11 mouse cellular contexts compared by ENCODE assay signal in the genomic region with DNA sequence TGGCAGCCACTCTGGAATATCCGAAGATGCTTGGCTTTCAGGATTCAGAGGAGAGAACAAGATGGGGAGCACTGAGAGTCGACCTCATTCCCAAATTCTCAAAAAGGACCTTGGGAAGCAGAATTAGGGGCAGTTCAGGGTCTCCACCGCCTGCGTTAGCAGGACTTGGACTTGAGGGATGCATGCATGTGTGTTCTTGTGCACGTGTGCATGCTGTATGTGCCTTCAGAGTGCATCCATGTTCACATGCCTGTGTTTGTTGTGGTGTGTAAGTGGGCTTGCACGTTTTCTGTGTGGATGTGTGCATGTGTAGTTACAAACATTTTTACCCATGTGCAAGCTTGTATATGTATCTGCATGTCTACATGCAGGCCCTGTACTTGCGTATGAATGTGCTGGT. TPM values are rescaled to one million over a fixed set of nuclear protein-coding genes. Genes with fewer than 3 reads are reported as not detected.
DNase-seq lines count a peak whose midpoint lies in the region; ATAC-seq and TF ChIP-seq lines count a peak whose summit lies in the region.
"Had no signal": no experiment of that assay in that cellular context is flagged by ENCODE, and none has a peak within 500 bp of the region (broad histone marks: within the 10 kb centered on the region; RNA-seq: fewer than 3 reads in every experiment).

No protein-coding gene starts in this region.

- TF ChIP-seq CTCF in intestine, postnatal 0 days (IDR thresholded peaks at IDR 0.05; ENCODE audit: low read depth): no peak

- H3K27ac ChIP-seq in intestine, embryonic 14.5 days (ENCODE audit: low read depth): no peak overlapping the region
- H3K27ac ChIP-seq in intestine, postnatal 0 days (ENCODE audit: low read depth, low read length): no peak overlapping the region
- H3K27ac ChIP-seq: embryonic facial prominence, embryonic 10.5 days; embryonic facial prominence, embryonic 12.5 days; forebrain, embryonic 13.5 days; forebrain, embryonic 15.5 days had no signal

- H3K36me3 ChIP-seq in intestine, embryonic 14.5 days (ENCODE audit: control insufficient read depth, insufficient read depth, low read length): no peaks in the 10 kb centered on the region
- no peaks in the 10 kb centered on the region for H3K36me3 ChIP-seq in intestine, postnatal 0 days (ENCODE audit: control insufficient read depth, insufficient read depth)

- ATAC-seq in intestine, embryonic 14.5 days (replicated peaks; ENCODE audit: low FRiP score, low TSS enrichment, low read depth): no peak
- no peak for ATAC-seq in intestine, postnatal 0 days
- ATAC-seq: forebrain, embryonic 13.5 days; forebrain, embryonic 15.5 days; forebrain, postnatal 0 days had no signal

- H3K9ac ChIP-seq in intestine, embryonic 14.5 days (ENCODE audit: low read length): no peak overlapping the region
- H3K9ac ChIP-seq in intestine, postnatal 0 days (ENCODE audit: low read depth, low read length): no peak overlapping the region
- H3K9ac ChIP-seq: embryonic facial prominence, embryonic 12.5 days; forebrain, embryonic 13.5 days; forebrain, embryonic 15.5 days; forebrain, postnatal 0 days had no signal

- peaks cover 10% of the 10 kb centered on the region for H3K27me3 ChIP-seq in intestine, embryonic 14.5 days (replicated peaks; ENCODE audit: control insufficient read depth, insufficient read depth, low read length)
- peaks cover 8% of the 10 kb centered on the region for H3K27me3 ChIP-seq in intestine, postnatal 0 days (replicated peaks; ENCODE audit: control insufficient read depth, insufficient read depth, low read length)
- H3K27me3 ChIP-seq: forebrain, embryonic 15.5 days had no signal

- DNase-seq in intestine, embryonic 14.5 days (ENCODE audit: low spot score): peak; percentile 41
- peak; percentile 6 for DNase-seq in urinary bladder, adult 2 months (ENCODE audit: low spot score)
- no peak for DNase-seq in urinary bladder, postnatal 14 days (ENCODE audit: low spot score)
- DNase-seq in cerebellum, postnatal 10 days: no peak
- DNase-seq: cerebellum, adult 11 months; forebrain, postnatal 0 days had no signal

- no peak overlapping the region for H3K4me3 ChIP-seq in intestine, embryonic 14.5 days (ENCODE audit: low read depth, low read length)
- H3K4me3 ChIP-seq in intestine, postnatal 0 days (ENCODE audit: low read depth, low read length): no peak overlapping the region
- H3K4me3 ChIP-seq: embryonic facial prominence, embryonic 12.5 days; forebrain, embryonic 13.5 days; forebrain, embryonic 15.5 days had no signal

- no peak overlapping the region for H3K4me2 ChIP-seq in intestine, embryonic 14.5 days (ENCODE audit: low read length)
- no peak overlapping the region for H3K4me2 ChIP-seq in intestine, postnatal 0 days (replicated peaks; ENCODE audit: low read depth)
- H3K4me2 ChIP-seq: embryonic facial prominence, embryonic 12.5 days; forebrain, embryonic 13.5 days; forebrain, embryonic 15.5 days had no signal

- peaks cover 4% of the 10 kb centered on the region for H3K4me1 ChIP-seq in intestine, embryonic 14.5 days (replicated peaks; ENCODE audit: control insufficient read depth, insufficient read depth, low read length)
- 0 out of 2 replicates have a peak, but pooled peaks cover 2% of the 10 kb centered on the region for H3K4me1 ChIP-seq in intestine, postnatal 0 days (replicated peaks; ENCODE audit: control insufficient read depth, insufficient read depth, low read length)

- peaks cover 6% of the 10 kb centered on the region; the same call in 1 of the 2 replicates for H3K9me3 ChIP-seq in intestine, embryonic 14.5 days (ENCODE audit: control insufficient read depth, low read length)
- no peaks in the 10 kb centered on the region for H3K9me3 ChIP-seq in intestine, postnatal 0 days (ENCODE audit: control insufficient read depth)
- H3K9me3 ChIP-seq: embryonic facial prominence, embryonic 12.5 days; forebrain, embryonic 15.5 days had no signal

- 87% methylated on average over 7 of the region's 7 CpGs for WGBS in intestine, embryonic 14.5 days
- WGBS in intestine, postnatal 0 days: 90% methylated on average over 7 of the region's 7 CpGs

RNA-seq across cellular contexts. Expression of gene Hist3h2a, which starts 9.7 kb away (rescaled TPM):
- polyA plus RNA-seq in intestine, embryonic 14.5 days (2014; fragmentation: Nextera tagmentation; extraction: Ambion mirVana): 28.7 and 30.3 TPM in 2 replicates
- polyA plus RNA-seq in intestine, postnatal 0 days (2015; fragmentation: Nextera tagmentation; extraction: Ambion mirVana): 15.8 and 16.7 TPM in 2 replicates
- 22.0 and 27.2 TPM in 2 replicates for polyA plus RNA-seq in urinary bladder, adult 2 months (2012; rRNA removed)

RNA-seq across cellular contexts. Expression of gene Trim17, which starts 9.7 kb away (rescaled TPM):
- polyA plus RNA-seq in intestine, embryonic 14.5 days (2014; fragmentation: Nextera tagmentation; extraction: Ambion mirVana): 0.24 and 0.28 TPM in 2 replicates
- 0.08 and 0.12 TPM in 2 replicates for polyA plus RNA-seq in intestine, postnatal 0 days (2015; fragmentation: Nextera tagmentation; extraction: Ambion mirVana)
- polyA plus RNA-seq in urinary bladder, adult 2 months (2012; rRNA removed): 0.23 and 0.49 TPM in 2 replicates

RNA-seq across cellular contexts. Expression of gene Trim11, which starts 13.7 kb away (rescaled TPM):
- 16.5 and 19.6 TPM in 2 replicates for polyA plus RNA-seq in intestine, embryonic 14.5 days (2014; fragmentation: Nextera tagmentation; extraction: Ambion mirVana)
- 8.9 and 9.7 TPM in 2 replicates for polyA plus RNA-seq in intestine, postnatal 0 days (2015; fragmentation: Nextera tagmentation; extraction: Ambion mirVana)
- 27.1 and 28.1 TPM in 2 replicates for polyA plus RNA-seq in urinary bladder, adult 2 months (2012; rRNA removed)

RNA-seq across cellular contexts. Expression of gene Hist3h2ba, which starts 15.5 kb away (rescaled TPM):
- 24.9 and 26.3 TPM in 2 replicates for polyA plus RNA-seq in intestine, embryonic 14.5 days (2014; fragmentation: Nextera tagmentation; extraction: Ambion mirVana)
- polyA plus RNA-seq in intestine, postnatal 0 days (2015; fragmentation: Nextera tagmentation; extraction: Ambion mirVana): 6.9 and 7.8 TPM in 2 replicates
- polyA plus RNA-seq in urinary bladder, adult 2 months (2012; rRNA removed): 1.3 and 2.2 TPM in 2 replicates

RNA-seq across cellular contexts. Expression of gene Rnf187, which starts 25.5 kb away (rescaled TPM):
- polyA plus RNA-seq in intestine, embryonic 14.5 days (2014; fragmentation: Nextera tagmentation; extraction: Ambion mirVana): 240 and 258 TPM in 2 replicates
- polyA plus RNA-seq in intestine, postnatal 0 days (2015; fragmentation: Nextera tagmentation; extraction: Ambion mirVana): 113 and 117 TPM in 2 replicates
- polyA plus RNA-seq in urinary bladder, adult 2 months (2012; rRNA removed): 137 and 140 TPM in 2 replicates

Comparison
In these comparisons a context has a peak if more than half of its experiments do, and no peak if none do; other contexts are left out.
1. DNase-seq: peak in intestine, embryonic 14.5 days (single experiment) and urinary bladder, adult 2 months (single experiment); none in urinary bladder, postnatal 14 days (single experiment) and cerebellum, postnatal 10 days (0 of 2).